Mouse (Mus musculus) gonadal fat pad, adult 2 months (tissue): ENCODE measurements at regions not wholly inside any gene's neighbourhood (a gene's known extent, or its start where the extent isn't known, plus 50 kb on each side); places are given as distances from the start of the nearest gene placed in this dataset.
A peak's percentile ranks its signal among the peaks of the same experiment; 100 is the strongest.

Experiments
- DNase-seq: peaks from one replicate; pipeline ENCODE4 v3.0.0-alpha.2; 2012; ENCODE audit warnings: low read depth

- no peak for DNase-seq
Observed at GRCm38 (mm10) chr1:71948686-71949085, 263.4 kb downstream of the Mreg start.

GRCm38 (mm10) chr1:71947506-71947905 lies 264.6 kb downstream of the Mreg start:
- no peak for DNase-seq

DNA sequence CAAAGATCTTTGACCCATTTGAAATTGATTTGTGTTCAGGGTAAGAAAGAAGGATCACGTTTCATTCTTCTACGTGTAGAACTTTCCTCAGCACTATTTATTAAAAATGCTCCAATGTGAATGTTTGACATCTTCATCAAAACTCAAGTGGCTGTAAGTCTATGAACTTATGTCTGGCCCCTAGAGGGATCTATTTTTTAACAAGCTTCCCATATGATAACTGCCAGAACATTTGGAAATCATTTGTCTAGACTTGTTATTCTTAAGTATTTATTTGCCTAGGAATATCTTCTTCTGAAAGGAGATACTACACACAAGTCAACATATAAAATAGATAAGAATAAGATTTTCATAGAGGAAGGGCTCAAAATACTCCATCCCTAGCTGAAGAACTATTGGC lies 265.2 kb downstream of the Mreg start:
- DNase-seq, result no peak

GRCm38 (mm10) chr1:71945070-71945469 lies 267.0 kb downstream of the Mreg start:
- DNase-seq, result peak; percentile 44

- no peak for DNase-seq
Observed at GRCm38 (mm10) chr1:71944531-71944930, 267.6 kb downstream of the Mreg start.

DNA sequence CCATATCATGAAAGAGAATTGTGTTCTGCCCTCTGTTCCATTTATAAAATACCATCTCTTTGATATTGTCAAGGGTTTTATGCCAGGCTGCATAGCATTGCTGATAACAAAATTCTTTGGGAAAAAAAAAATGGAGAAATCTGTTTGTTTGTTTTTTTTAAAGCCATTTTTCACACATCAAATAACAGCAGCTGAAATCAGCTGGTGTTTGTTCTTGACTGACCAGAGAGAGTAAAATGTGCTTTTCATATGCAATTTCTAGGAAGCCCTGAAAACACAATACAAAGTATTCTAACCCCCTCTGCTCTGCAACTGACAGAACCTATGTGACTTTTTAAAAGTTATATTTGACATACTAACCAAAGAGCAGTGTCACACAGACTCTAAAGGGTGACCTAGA lies 270.0 kb downstream of the Mreg start:
- DNase-seq, result no peak

GRCm38 (mm10) chr1:71941688-71942087 lies 270.4 kb downstream of the Mreg start:
- no peak for DNase-seq

- no peak for DNase-seq
Observed at GRCm38 (mm10) chr1:71940900-71941299, 271.2 kb downstream of the Mreg start.

DNA sequence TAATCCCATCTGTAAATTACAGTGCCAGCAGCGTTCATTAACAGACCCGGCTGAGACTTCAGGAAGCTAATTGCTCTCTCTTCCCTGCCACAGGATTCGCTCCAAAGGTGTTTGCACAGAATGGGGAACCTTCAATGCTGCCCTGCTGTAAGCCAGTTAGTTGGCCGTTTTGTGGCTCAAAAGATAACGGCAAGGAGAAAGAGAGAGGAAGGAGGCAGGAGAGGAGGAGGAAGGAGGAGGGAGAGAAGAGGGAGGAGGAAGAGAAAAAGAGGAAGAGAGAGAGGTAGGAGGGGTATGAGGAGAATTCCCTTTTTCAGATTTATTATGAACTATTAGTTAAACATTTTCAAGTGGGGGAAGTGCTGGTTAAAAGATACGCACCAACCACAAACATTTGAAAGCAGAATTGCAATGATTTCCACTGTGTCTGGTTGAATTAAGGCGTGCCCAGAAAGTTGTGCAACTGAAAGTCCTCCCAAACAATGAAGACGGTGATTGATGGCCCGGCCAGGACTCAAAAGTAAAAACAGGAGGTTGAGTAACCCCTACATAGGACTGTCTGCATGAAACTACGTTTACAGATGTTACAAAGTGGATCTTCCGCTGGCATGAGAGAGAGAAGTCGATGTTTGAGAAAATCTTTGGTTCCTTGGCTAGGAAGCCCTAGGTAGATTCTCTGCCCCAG lies 273.6 kb downstream of the Mreg start:
- peak; percentile 38 for DNase-seq

DNA sequence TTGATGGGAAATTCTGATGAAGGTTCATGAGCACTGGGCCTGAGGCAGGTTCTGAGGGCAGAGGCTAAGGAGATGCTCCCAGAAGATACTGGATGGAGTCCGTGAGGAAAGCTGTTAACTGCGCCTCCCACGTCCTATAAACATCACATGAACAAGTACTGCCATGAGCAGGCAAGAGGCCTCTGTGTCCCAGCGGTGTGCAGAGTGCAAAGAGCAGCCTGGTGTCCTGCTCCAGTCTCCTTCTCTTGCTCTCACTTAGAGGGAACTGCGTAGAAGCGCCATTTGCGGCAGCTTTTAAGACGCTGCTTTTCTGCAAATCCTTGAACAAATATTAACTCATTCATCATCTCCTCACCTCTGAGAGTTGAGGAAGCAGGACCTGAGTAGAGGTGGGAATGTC lies 274.2 kb downstream of the Mreg start:
- no peak for DNase-seq

DNA sequence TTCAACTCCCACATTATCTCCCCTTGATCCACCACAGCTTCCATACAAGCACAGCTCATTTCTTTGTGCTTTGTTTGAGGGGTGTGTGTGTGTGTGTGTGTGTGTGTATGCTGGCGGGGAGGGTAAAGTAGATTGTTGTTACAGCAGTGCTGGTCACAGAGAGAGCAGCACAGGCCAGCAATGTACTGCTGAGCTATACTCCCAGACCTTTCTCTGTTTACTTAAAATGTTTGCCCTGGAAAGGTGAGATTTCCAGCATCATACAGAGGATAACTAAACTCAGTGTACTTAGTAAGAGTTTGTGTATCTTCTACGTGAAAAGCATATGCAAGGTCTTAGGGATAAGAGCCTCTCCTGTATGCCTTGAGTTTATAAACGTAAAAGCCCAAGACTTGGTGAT lies 274.9 kb downstream of the Mreg start:
- no peak for DNase-seq

DNA sequence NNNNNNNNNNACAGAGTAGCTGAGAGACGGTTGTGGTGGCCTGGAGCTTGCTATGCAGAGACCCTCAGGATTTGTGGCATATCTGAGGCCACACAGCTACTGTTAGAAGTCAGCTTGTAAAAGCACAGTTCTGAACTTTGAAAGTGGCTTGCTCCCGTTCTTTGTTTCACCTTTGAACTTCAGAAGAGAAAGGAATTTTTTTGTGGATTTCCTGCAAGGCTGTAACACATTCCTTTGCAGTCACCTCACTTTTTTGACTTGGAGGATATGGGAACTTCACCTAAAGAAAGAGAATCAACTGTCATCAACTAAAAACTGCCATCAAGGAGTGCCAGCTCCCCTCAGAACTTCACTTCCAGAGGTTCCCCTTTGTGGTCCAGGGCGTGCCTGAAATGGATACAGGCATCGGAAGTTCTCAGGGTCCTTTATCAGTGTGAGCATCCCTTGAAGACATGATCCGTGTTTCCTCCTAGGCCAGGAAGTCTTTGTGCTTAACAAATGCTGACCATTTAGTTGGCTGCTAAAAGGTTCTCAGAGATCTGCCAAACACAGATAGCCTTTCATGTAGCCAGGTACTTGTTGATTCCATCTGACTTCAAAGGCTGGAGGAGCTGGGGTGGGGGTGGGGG lies 275.5 kb downstream of the Mreg start:
- DNase-seq, result no peak

- DNase-seq, result no peak
Observed at GRCm38 (mm10) chr1:71925501-71925900, 272.5 kb upstream of the Fn1 start.

DNA sequence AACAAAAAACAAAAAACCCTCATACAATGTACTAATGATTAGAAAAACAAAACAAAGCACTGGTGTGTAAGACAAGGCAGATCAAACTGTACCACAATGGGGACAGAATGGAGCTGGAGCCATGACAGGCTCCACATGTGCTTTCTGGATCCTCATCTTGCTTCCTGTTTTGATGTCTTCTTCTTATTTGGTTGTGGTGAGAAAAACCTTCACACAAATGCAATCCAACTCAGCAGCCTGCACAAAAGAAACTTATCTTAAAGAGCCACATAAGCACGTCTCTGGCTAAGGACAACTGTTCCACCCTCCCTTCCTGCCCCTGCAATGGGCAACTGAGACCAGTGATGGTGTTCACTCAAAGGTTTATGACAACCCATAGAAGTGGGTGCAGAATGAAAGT lies 271.9 kb upstream of the Fn1 start:
- no peak for DNase-seq

GRCm38 (mm10) chr1:71923731-71924130 lies 270.7 kb upstream of the Fn1 start:
- DNase-seq, result no peak

DNA sequence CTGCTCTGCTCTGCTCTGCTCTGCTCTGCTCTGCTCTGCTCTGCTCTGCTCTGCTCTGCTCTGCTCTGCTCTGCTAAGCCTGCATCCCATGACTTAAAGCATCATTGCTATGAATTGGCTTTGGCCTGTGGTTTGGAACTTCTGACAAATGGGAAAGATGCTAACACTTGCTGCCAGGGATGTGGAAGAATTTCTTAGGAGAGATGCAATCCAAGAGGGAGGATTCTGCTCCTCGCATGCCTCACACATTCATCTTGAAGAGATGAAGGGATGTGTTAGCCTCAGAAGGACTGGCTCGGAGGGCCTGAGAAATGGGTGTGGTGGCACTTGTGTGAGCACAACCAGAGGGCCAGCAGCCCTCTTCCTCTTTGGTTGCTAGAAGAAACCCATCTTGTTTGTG lies 268.5 kb upstream of the Fn1 start:
- no peak for DNase-seq

GRCm38 (mm10) chr1:71919891-71920290 lies 266.9 kb upstream of the Fn1 start:
- no peak for DNase-seq

DNA sequence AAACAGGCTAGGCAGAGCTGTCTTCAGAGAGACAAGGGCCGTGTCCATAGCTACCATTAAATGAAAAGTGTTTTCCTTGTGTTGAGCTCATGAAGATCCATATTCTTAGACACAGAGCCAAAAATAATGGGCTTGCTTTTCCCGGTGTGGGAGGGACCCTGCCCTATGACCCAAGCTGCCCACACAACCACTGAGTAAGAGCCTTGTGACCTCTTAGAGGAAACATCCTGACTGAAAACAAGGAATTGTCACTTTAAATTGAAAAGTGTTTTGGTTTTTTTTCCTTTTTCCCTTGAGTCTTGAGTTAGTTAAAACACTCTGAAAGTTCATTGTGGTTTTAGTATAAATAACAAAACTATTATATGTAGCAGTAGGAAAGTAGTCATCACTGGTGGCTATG lies 264.0 kb upstream of the Fn1 start:
- DNase-seq, result no peak

DNA sequence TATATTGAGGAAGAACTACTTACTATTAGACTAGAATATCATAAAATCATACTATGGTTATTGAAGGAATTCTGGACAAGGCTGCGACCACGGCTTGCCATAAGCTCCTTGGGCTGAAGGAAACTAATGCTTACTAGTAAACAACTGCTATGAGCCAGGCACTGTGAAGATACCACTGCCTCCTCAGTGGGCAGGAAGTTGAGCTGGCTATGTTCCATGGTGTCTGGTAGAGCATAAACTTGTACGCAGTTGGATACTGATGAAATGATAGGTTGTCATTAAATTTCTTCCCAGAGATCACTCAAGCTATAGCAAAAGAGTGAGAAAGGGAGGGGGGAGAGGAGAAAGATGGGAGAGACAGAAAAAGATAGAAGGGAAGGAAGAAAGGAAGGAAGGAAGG lies 261.4 kb upstream of the Fn1 start:
- DNase-seq, result no peak

DNA sequence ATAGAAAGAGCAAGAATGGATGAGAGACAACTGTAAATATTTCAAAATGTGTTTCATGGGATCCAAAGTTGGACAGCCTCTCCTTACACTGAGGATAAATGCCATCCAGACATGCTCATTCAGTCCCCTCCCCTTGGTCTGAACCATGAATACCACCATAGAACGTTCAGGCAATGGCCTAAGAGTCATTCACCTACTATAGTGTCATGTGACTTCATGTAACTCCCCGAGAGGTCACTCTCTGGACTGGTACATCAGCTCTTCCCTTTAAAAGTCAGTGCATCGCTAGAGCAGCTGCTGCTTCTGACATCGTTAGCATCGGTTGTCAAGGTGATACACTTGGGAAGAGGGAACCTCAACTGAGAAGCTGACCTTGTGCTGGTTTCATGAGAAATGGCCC lies 260.2 kb upstream of the Fn1 start:
- no peak for DNase-seq

GRCm38 (mm10) chr1:71912441-71912840 lies 259.4 kb upstream of the Fn1 start:
- DNase-seq, result no peak

- no peak for DNase-seq
Observed at GRCm38 (mm10) chr1:71910125-71910524, 257.1 kb upstream of the Fn1 start.

DNA sequence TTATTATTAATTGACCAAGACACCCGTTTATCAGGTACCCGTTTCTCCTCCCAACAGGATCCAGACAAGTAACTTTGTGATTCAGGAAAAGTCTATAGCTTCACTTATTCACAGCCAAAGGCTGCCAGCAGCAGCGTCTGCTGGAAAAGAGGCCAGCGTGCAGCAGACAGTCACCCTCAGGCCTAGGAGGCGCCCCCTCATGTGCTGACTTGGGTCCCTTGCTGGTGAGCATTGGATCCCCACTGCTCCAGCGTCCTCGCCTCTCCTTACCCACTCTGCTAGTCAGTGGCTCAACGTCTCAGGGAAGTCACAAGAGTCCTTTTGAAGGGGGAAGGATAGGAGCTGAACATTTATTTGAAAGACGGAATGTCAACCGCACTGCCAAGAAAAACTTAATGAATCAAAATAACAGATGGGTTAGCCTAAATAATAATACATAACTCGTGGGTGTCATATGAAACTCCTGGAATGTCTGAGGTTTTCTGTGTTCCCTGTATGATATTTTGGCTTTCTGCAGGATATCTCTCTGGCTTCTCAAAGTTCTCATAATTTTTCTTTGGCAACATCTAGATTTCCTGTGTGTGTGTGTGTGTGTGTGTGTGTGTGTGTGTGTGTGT lies 256.6 kb upstream of the Fn1 start:
- no peak for DNase-seq
